Mouse (Mus musculus) heart, adult 8-10 months (tissue): Measurements from ENCODE around the gene Sult4a1. TPM values are rescaled to one million over a fixed set of nuclear protein-coding genes. Genes with fewer than 3 reads are reported as not detected.

Experiments
- DNase-seq: peaks from one replicate; pipeline ENCODE4 v3.0.0; 2022; ENCODE audit warnings: low spot score
- total RNA-seq, 4 experiments: library from RNA; stranded (reverse); gene quantifications; 2 replicates each; pipeline ENCODE4 v1.2.4; 2022

The Sult4a1 gene
- total RNA-seq = under 1 TPM in 3 of 4 experiments, not detected in 1; 0.09 to 0.20 (median 0.11) TPM

- no peak for DNase-seq
These were observed at the start of gene Sult4a1 for GRCm38 (mm10) chr15:84105105-84105923. Gene Sult4a1, minus strand, starts transcription at chr15:84105754.

GRCm38 (mm10) chr15:84140929-84141328, 35.4 kb upstream of the Sult4a1 start:
- no peak for DNase-seq

- DNase-seq = no peak
These were observed 34.6 kb upstream of the Sult4a1 start for GRCm38 (mm10) chr15:84140109-84140508.

- DNase-seq = no peak
These were observed 34.0 kb upstream of the Sult4a1 start for GRCm38 (mm10) chr15:84139592-84140005.

- DNase-seq = no peak
These were observed 31.2 kb upstream of the Sult4a1 start for GRCm38 (mm10) chr15:84136473-84137415.

GRCm38 (mm10) chr15:84135472-84135871, 29.9 kb upstream of the Sult4a1 start:
- DNase-seq = no peak

GRCm38 (mm10) chr15:84133440-84133839, 27.9 kb upstream of the Sult4a1 start:
- DNase-seq = peak; percentile 67

GRCm38 (mm10) chr15:84131971-84132370, 26.4 kb upstream of the Sult4a1 start:
- peak; percentile 73 for DNase-seq

- peak; percentile 73 for DNase-seq
These were observed 25.7 kb upstream of the Sult4a1 start for GRCm38 (mm10) chr15:84131096-84131786.

GRCm38 (mm10) chr15:84126871-84127270, 21.3 kb upstream of the Sult4a1 start:
- no peak for DNase-seq

GRCm38 (mm10) chr15:84126447-84126846, 20.9 kb upstream of the Sult4a1 start:
- DNase-seq = no peak

GRCm38 (mm10) chr15:84124086-84124485, 18.5 kb upstream of the Sult4a1 start:
- no peak for DNase-seq

- no peak for DNase-seq
These were observed 17.5 kb upstream of the Sult4a1 start, which contains the start of gene Pnpla5 for GRCm38 (mm10) chr15:84123075-84123474. Gene Pnpla5, minus strand, starts transcription at chr15:84123175.

GRCm38 (mm10) chr15:84121036-84121435, 15.5 kb upstream of the Sult4a1 start:
- no peak for DNase-seq

- no peak for DNase-seq
These were observed 15.1 kb upstream of the Sult4a1 start for GRCm38 (mm10) chr15:84120612-84121011.

- no peak for DNase-seq
These were observed 10.9 kb upstream of the Sult4a1 start for GRCm38 (mm10) chr15:84116466-84116865.

- DNase-seq = no peak
These were observed 10.2 kb upstream of the Sult4a1 start for GRCm38 (mm10) chr15:84115727-84116126.

GRCm38 (mm10) chr15:84113873-84114272, 8.3 kb upstream of the Sult4a1 start:
- no peak for DNase-seq

GRCm38 (mm10) chr15:84108899-84109298, 3.3 kb upstream of the Sult4a1 start:
- DNase-seq = no peak

GRCm38 (mm10) chr15:84105924-84106500, 458 bp upstream of the Sult4a1 start:
- no peak for DNase-seq

GRCm38 (mm10) chr15:84104626-84105025, 928 bp downstream of the Sult4a1 start:
- no peak for DNase-seq
